Mouse (Mus musculus) hindbrain, embryonic 12.5 days (tissue): Measurements from ENCODE around the gene Lypla2. TPM values are rescaled to one million over a fixed set of nuclear protein-coding genes. Genes with fewer than 3 reads are reported as not detected.
A peak's percentile ranks its signal among the peaks of the same experiment; 100 is the strongest.

Experiments used
- ATAC-seq: fragments of 200-750 bp; cut with Nextera tagmentation; 2 replicates; pipeline ENCODE4 v1.8.0; 2017; ENCODE audit warnings: moderate TSS enrichment; ENCODE audit not compliant: low FRiP score
- H3K27ac ChIP-seq: fragments of 300-500 bp; sonication (generic); 2 replicates; pipeline ENCODE4 v1.5.1; 2016; ENCODE audit warnings: mild to moderate bottlenecking
- H3K27me3 ChIP-seq: fragments of 300-500 bp; sonication (generic); 2 replicates; pipeline ENCODE4 v1.6.1; 2016; ENCODE audit warnings: mild to moderate bottlenecking
- H3K36me3 ChIP-seq: fragments of 300-500 bp; sonication (generic); 2 replicates; pipeline ENCODE4 v1.6.1; 2016; ENCODE audit warnings: mild to moderate bottlenecking
- H3K4me1 ChIP-seq: fragments of 300-500 bp; sonication (generic); 2 replicates; pipeline ENCODE4 v1.6.1; 2016
- H3K4me2 ChIP-seq: fragments of 300-500 bp; sonication (generic); replicated peaks from 2 replicates; pipeline ENCODE4 v1.6.1; 2016; ENCODE audit warnings: mild to moderate bottlenecking
- H3K4me3 ChIP-seq: fragments of 300-500 bp; sonication (generic); 2 replicates; pipeline ENCODE4 v1.5.1; 2016; ENCODE audit warnings: mild to moderate bottlenecking
- H3K9ac ChIP-seq: fragments of 300-500 bp; sonication (generic); 2 replicates; pipeline ENCODE4 v1.6.1; 2016; ENCODE audit warnings: mild to moderate bottlenecking, moderate library complexity
- H3K9me3 ChIP-seq: fragments of 300-500 bp; sonication (generic); replicated peaks from 2 replicates; pipeline ENCODE4 v1.6.1; 2016; ENCODE audit warnings: mild to moderate bottlenecking
- WGBS: fragments of 180-500 bp; shearing (Covaris S2); methylation state at CpG from one replicate; pipeline ENCODE4 v1.1.7; 2016; 5-methylcytosine and 5-hydroxymethylcytosine counted together
- polyA plus RNA-seq: library from polyadenylated mRNA; unstranded; fragments of >200 nt; fragmentation: Nextera tagmentation; extraction: Ambion mirVana; gene quantifications from 2 replicates; pipeline ENCODE4 v1.2.1, GENCODE M21; 2016

Lypla2 gene
- 153 and 167 TPM in 2 replicates for polyA plus RNA-seq

DNA sequence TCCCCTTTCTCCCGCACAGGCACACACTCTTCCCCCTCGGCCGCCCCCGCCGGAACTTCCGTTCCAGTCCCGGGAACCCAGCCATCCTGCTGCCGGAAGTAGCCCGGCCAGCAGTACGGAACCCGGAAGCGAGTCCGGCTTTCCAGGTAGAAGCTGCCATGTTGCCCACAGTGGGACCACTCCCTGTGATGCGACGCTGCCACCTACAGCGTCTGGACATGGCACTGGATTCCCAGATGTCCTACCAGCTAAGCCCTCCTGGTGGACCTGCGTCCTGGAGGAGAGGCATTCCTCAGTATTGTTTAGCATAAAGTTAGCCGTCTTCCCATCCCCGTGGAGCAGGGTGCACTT, at the start of gene Lypla2:
TSS of gene Lypla2 (minus strand) at position 71 of the 351 bp plus-strand sequence.
- ATAC-seq: peak; percentile 79
- Histone ChIP-seq H3K27ac (peak within 1 kb of the TSS; percentile 79), H3K9ac (peak within 1 kb of the TSS; percentile 91), H3K4me3 (peak within 1 kb of the TSS; percentile 86), H3K27me3 (no peaks in the 10 kb centered on the region), H3K9me3 (no peaks in the 10 kb centered on the region), H3K4me1 (peaks cover 29% of the 10 kb centered on the region), H3K4me2 (peak within 1 kb of the TSS; percentile 88), H3K36me3 (peaks cover 63% of the 10 kb centered on the region)
- WGBS: under 1% methylated on average over 18 of the region's 19 CpGs

DNA sequence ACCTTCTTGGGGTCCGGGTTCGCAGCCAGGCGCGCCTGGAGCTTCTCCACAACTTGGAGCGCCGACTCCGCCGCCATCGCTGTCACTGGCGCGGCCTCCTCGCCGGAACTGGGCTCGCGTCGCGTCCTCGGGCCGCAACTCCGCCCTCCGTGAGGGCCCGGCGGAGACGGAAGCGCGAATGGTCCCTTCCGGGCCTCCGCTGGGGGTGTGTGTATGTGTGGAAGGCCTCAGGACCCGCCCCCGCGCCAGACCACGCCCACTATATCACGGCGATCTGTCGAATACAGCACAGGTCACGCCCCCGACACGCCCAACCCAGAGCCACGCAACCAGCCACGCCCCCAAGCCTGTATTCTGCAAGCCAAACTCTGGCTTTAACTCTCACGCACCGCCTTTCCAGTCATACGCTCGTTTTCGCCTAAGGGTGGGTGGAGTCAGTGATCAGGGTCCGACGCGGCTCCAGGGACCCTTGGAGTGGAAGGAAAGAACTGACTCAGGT, 49.2 kb upstream of the Lypla2 start, which contains the start of gene Eloa:
TSS of gene Eloa (minus strand) at position 215 of the 499 bp plus-strand sequence.
- ATAC-seq: peak; percentile 98
- Histone ChIP-seq H3K27me3 (no peaks in the 10 kb centered on the region), H3K9ac (peak within 1 kb of the TSS; percentile 99), H3K9me3 (no peaks in the 10 kb centered on the region), H3K4me1 (peaks cover 11% of the 10 kb centered on the region), H3K27ac (peak within 1 kb of the TSS; percentile 90), H3K36me3 (no peaks in the 10 kb centered on the region), H3K4me2 (peak within 1 kb of the TSS; percentile 98), H3K4me3 (peak within 1 kb of the TSS; percentile 100)
- WGBS: under 1% methylated on average over 48 of the region's 48 CpGs

GRCm38 (mm10) chr4:136020743-136021548, 48.5 kb upstream of the Lypla2 start:
- Histone ChIP-seq H3K36me3 (no peaks in the 10 kb centered on the region), H3K4me1 (peaks cover 11% of the 10 kb centered on the region), H3K9ac (peak overlapping the region; percentile 99), H3K27ac (peak overlapping the region; percentile 90), H3K27me3 (no peaks in the 10 kb centered on the region), H3K9me3 (no peaks in the 10 kb centered on the region), H3K4me3 (peak overlapping the region; percentile 100), H3K4me2 (peak overlapping the region; percentile 98)
- ATAC-seq: peak; percentile 81
- WGBS: 2% methylated on average over 44 of the region's 62 CpGs

DNA sequence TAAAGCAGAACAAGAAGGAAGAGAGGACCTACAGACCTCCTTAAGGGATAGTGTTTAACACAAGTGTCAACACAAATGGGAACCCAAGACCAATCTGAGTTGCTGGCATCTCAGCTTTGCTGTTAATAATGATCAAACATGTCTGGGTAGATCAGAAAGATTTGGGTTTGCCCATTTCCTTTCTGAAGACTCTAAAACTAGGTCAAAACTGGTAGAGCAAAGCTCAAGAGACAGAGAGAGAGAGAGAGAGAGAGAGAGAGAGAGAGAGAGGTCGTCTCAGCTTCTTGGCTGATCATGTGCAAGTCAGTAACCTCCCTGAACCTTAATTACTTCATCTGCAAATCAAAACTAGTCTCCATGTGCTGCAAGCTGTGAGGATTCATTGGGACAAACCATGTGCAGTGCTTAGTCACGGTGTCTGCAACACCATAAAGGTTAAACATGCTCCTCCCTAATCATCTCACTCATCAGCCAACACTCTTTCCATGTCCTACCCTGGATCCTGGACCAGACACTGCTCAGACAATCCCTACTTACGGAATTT, 43.7 kb upstream of the Lypla2 start:
- Histone ChIP-seq H3K27ac (no peak overlapping the region), H3K27me3 (no peaks in the 10 kb centered on the region), H3K4me3 (no peak overlapping the region), H3K4me1 (peaks cover 11% of the 10 kb centered on the region), H3K9me3 (no peaks in the 10 kb centered on the region), H3K36me3 (peaks cover 27% of the 10 kb centered on the region), H3K9ac (no peak overlapping the region), H3K4me2 (no peak overlapping the region)
- ATAC-seq: no peak
- 83% methylated on average over 3 of the region's 3 CpGs for WGBS

DNA sequence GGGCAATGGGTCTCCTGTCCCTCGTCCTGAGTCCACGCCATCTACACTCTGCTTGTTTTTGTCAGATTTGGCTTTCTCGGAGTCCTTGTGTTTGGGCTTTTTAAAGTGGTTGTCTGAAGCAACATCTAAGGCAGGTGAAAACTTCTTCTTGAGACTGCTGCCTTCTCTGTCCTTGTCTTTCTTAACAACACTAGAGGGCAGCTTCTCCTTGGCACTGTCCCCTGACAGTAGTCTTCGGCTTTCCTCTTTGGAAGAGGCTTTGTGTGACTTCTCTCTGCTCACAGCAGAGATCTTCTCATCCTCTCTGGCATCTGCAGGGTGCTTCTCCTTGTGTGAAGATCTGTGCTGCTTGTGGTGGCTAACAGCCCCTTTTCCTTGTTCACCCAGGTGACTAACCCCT, 38.2 kb upstream of the Lypla2 start:
- H3K4me3 ChIP-seq: no peak overlapping the region
- no peak for ATAC-seq
- no peaks in the 10 kb centered on the region for H3K27me3 ChIP-seq
- H3K4me1 ChIP-seq: no peaks in the 10 kb centered on the region
- peaks cover 77% of the 10 kb centered on the region for H3K36me3 ChIP-seq
- H3K27ac ChIP-seq: no peak overlapping the region
- H3K9me3 ChIP-seq: no peaks in the 10 kb centered on the region
- no peak overlapping the region for H3K4me2 ChIP-seq
- no peak overlapping the region for H3K9ac ChIP-seq
- WGBS: 92% methylated on average over 4 of the region's 4 CpGs

GRCm38 (mm10) chr4:136008782-136009447, 36.5 kb upstream of the Lypla2 start:
- no peak for ATAC-seq
- Histone ChIP-seq H3K27me3 (no peaks in the 10 kb centered on the region), H3K9ac (no peak overlapping the region), H3K27ac (no peak overlapping the region), H3K4me3 (no peak overlapping the region), H3K4me1 (no peaks in the 10 kb centered on the region), H3K4me2 (no peak overlapping the region), H3K36me3 (peaks cover 90% of the 10 kb centered on the region), H3K9me3 (no peaks in the 10 kb centered on the region)
- WGBS: 87% methylated on average over 8 of the region's 8 CpGs

DNA sequence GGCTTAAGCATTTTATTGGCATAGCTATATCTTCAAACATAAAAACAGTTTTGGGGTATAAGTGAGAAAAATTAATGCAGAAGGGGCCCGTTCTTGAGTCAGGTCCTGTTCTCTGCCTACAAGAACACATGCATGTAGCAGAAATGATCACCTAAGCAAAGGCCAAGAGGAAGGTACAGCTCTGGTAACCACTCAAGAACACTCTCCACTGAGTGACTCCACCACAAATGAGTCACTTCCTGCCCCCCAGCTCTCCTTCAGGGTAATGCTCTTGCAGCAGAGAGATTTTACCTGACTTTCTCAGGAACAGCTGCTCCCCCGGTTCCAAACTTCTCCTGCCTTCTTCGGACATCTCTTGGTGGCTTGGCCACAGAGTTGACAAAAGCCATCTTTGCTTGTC, 34.4 kb upstream of the Lypla2 start:
- H3K27ac ChIP-seq: no peak overlapping the region
- peaks cover 91% of the 10 kb centered on the region for H3K36me3 ChIP-seq
- H3K9ac ChIP-seq: no peak overlapping the region
- no peak for ATAC-seq
- H3K9me3 ChIP-seq: no peaks in the 10 kb centered on the region
- H3K27me3 ChIP-seq: no peaks in the 10 kb centered on the region
- 93% methylated on average over 3 of the region's 3 CpGs for WGBS
- H3K4me1 ChIP-seq: no peaks in the 10 kb centered on the region
- no peak overlapping the region for H3K4me3 ChIP-seq
- H3K4me2 ChIP-seq: no peak overlapping the region

DNA sequence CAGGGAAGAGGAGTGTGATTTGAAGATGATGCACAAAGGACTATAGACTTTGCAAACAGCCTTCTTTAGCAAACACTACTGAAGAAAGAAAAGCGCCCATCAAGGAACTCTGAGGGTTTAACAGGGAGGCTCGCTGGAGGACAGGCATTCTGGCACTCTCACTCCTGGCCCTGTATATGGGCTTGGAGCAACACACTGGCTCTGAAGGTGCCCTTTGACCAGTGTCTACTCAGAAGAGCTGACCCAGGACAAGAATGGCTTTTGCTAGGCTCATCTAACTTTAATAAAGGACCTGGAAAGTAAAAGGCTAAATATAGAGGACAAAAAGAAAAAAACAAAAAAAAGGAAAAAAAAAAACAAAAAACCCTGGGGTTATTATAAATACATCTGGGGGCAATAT, 32.5 kb upstream of the Lypla2 start:
- 75% methylated on average over 2 of the region's 2 CpGs for WGBS
- H3K4me3 ChIP-seq: no peak overlapping the region
- H3K27ac ChIP-seq: no peak overlapping the region
- ATAC-seq: no peak
- H3K9ac ChIP-seq: no peak overlapping the region
- peaks cover 75% of the 10 kb centered on the region for H3K36me3 ChIP-seq
- no peaks in the 10 kb centered on the region for H3K4me1 ChIP-seq
- no peaks in the 10 kb centered on the region for H3K27me3 ChIP-seq
- no peak overlapping the region for H3K4me2 ChIP-seq
- no peaks in the 10 kb centered on the region for H3K9me3 ChIP-seq

DNA sequence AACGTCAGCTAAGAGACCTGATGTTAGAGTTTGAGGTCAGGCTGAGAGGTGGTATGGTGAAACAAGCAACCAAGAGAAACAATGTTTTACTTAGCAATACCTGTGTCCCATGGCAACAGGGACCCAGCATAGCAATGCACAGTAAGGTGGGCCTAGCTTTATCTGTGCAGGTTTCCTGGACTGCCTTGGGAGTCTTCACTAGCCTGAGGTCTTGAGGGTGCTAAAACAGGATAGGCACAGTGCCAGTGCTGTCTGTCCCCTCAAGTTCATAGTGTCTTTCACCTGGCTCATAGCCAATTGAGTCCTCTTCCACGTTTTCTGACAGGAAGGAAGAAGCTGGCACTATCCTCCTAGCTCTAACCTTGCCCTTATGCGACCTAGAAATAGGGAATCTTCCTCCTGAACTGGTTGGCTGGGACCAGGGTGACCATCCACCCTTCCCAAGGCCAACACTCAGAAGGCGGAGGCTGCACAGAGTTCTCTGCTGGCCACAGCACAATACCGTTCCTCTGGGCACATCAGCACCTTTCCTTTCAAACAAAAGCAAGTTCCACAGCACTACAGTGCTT, 31.8 kb upstream of the Lypla2 start:
- ATAC-seq: no peak
- Histone ChIP-seq H3K4me3 (no peak overlapping the region), H3K4me1 (no peaks in the 10 kb centered on the region), H3K9me3 (no peaks in the 10 kb centered on the region), H3K27me3 (no peaks in the 10 kb centered on the region), H3K9ac (no peak overlapping the region), H3K36me3 (peaks cover 68% of the 10 kb centered on the region), H3K4me2 (no peak overlapping the region), H3K27ac (no peak overlapping the region)
- WGBS: 92% methylated on average over 5 of the region's 5 CpGs

DNA sequence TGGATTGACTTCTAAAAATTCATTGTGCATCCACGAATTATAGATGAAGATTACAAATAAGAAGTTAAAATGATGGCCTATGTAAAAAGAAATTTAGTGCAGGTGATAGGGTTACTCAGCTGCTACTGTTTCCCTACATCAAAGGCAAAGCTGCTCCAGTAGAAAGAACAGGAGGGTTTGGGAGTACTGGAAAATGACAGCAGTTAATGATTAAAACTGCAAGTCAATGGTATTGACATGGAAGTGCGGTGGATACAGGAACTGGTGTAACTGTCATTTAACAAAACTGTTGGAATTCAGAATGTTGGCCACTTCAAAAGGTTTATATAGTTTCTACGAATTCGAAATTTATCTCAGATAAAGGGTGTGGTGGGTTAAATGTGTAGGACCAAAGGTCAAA, 22.7 kb upstream of the Lypla2 start:
- Histone ChIP-seq H3K4me3 (no peak overlapping the region), H3K9me3 (peaks cover 7% of the 10 kb centered on the region; the same call in 1 of the 2 replicates)
- whole genome bisulfite sequencing: 86% methylated on average over 4 of the region's 4 CpGs

GRCm38 (mm10) chr4:135993941-135994340, 21.5 kb upstream of the Lypla2 start:
- no peaks in the 10 kb centered on the region for H3K4me1 ChIP-seq
- H3K4me2 ChIP-seq: no peak overlapping the region
- H3K9me3 ChIP-seq: peaks cover 7% of the 10 kb centered on the region; the same call in 1 of the 2 replicates
- H3K27me3 ChIP-seq: no peaks in the 10 kb centered on the region
- H3K9ac ChIP-seq: no peak overlapping the region
- no peak overlapping the region for H3K4me3 ChIP-seq
- no peak overlapping the region for H3K27ac ChIP-seq
- no peaks in the 10 kb centered on the region for H3K36me3 ChIP-seq
- no peak for ATAC-seq
- WGBS: 96% methylated on average over 6 of the region's 6 CpGs

More for the DNA sequence above, 22.7 kb upstream of the Lypla2 start:
- no peaks in the 10 kb centered on the region for H3K4me1 ChIP-seq
- H3K36me3 ChIP-seq: no peaks in the 10 kb centered on the region
- H3K27ac ChIP-seq: no peak overlapping the region
- no peaks in the 10 kb centered on the region for H3K27me3 ChIP-seq
- no peak overlapping the region for H3K9ac ChIP-seq
- no peak for ATAC-seq
- no peak overlapping the region for H3K4me2 ChIP-seq

DNA sequence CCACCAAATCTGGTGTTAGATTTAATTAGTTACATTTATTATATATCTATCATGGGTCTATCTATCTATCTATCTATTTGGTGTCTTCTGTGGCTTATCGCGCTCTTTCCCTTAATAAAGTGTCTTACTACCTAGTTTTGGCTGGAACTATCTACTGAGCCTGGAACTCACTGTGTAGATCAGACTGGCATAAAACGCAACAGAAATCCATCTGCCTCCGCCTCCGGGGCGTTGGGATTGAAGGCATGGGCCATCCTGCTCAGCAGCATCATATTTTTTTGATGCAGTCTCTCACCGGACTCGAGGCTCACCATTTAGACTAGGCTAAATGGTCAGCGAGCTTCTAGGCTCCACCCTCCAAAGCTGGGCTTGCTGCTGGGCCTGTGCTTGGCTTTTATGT, 15.3 kb upstream of the Lypla2 start:
- H3K4me3 ChIP-seq: peak overlapping the region; percentile 93
- H3K36me3 ChIP-seq: peaks cover 24% of the 10 kb centered on the region
- peak overlapping the region; percentile 94 for H3K4me2 ChIP-seq
- ATAC-seq: no peak
- peak overlapping the region; percentile 95 for H3K9ac ChIP-seq
- H3K27me3 ChIP-seq: no peaks in the 10 kb centered on the region
- peak overlapping the region; percentile 85 for H3K27ac ChIP-seq
- 68% methylated on average over 9 of the region's 9 CpGs for WGBS
- no peaks in the 10 kb centered on the region for H3K9me3 ChIP-seq
- peaks cover 22% of the 10 kb centered on the region for H3K4me1 ChIP-seq
